Mouse (Mus musculus) kidney, embryonic 16.5 days (tissue): ENCODE results near the gene Dscaml1. TPM values are rescaled to one million over a fixed set of nuclear protein-coding genes. Genes with fewer than 3 reads are reported as not detected.

Source experiments
- ATAC-seq: fragments of 200-750 bp; cut with Nextera tagmentation; 2 replicates; pipeline ENCODE4 v1.8.0; 2017; ENCODE audit warnings: moderate TSS enrichment; ENCODE audit not compliant: low FRiP score, low TSS enrichment
- H3K27ac ChIP-seq: fragments of 300-500 bp; sonication (generic); 2 replicates; pipeline ENCODE4 v1.5.1; 2014; ENCODE audit warnings: low read length
- H3K27me3 ChIP-seq: fragments of 300-500 bp; sonication (generic); 2 replicates; pipeline ENCODE4 v1.6.1; 2014; ENCODE audit warnings: low read length, control low read depth, mixed read lengths; ENCODE audit not compliant: insufficient read depth
- H3K36me3 ChIP-seq: fragments of 300-500 bp; sonication (generic); 2 replicates; pipeline ENCODE4 v1.6.1; 2014; ENCODE audit warnings: low read length, control low read depth, mixed read lengths; ENCODE audit not compliant: insufficient read depth
- H3K4me1 ChIP-seq: fragments of 300-500 bp; sonication (generic); 2 replicates; pipeline ENCODE4 v1.6.1; 2014; ENCODE audit warnings: low read length, control low read depth, mixed read lengths; ENCODE audit not compliant: insufficient read depth
- H3K4me2 ChIP-seq: fragments of 300-500 bp; sonication (generic); replicated peaks from 2 replicates; pipeline ENCODE4 v1.6.1; 2014; ENCODE audit warnings: low read depth, low read length
- H3K4me3 ChIP-seq: fragments of 300-500 bp; sonication (generic); 2 replicates; pipeline ENCODE4 v1.5.1; 2014; ENCODE audit warnings: mild to moderate bottlenecking, low read length
- H3K9ac ChIP-seq: fragments of 300-500 bp; sonication (generic); replicated peaks from 2 replicates; pipeline ENCODE4 v1.6.1; 2014; ENCODE audit warnings: low read length
- H3K9me3 ChIP-seq: fragments of 300-500 bp; sonication (generic); 2 replicates; pipeline ENCODE4 v1.6.1; 2016; ENCODE audit warnings: low read length, control low read depth
- WGBS: fragments of 180-500 bp; shearing (Covaris S2); extraction: QIAGEN DNeasy Blood & Tissue Kit; methylation state at CpG from one replicate; pipeline ENCODE4 v1.1.7; 2014; 5-methylcytosine and 5-hydroxymethylcytosine counted together
- polyA plus RNA-seq: library from polyadenylated mRNA; unstranded; fragments of >200 nt; fragmentation: Nextera tagmentation; extraction: Ambion mirVana; gene quantifications from 2 replicates; pipeline ENCODE4 v1.2.1, GENCODE M21; 2015

Dscaml1 gene
- polyA plus RNA-seq, 1 experiment from 2014 or later, result 0.37 TPM

DNA sequence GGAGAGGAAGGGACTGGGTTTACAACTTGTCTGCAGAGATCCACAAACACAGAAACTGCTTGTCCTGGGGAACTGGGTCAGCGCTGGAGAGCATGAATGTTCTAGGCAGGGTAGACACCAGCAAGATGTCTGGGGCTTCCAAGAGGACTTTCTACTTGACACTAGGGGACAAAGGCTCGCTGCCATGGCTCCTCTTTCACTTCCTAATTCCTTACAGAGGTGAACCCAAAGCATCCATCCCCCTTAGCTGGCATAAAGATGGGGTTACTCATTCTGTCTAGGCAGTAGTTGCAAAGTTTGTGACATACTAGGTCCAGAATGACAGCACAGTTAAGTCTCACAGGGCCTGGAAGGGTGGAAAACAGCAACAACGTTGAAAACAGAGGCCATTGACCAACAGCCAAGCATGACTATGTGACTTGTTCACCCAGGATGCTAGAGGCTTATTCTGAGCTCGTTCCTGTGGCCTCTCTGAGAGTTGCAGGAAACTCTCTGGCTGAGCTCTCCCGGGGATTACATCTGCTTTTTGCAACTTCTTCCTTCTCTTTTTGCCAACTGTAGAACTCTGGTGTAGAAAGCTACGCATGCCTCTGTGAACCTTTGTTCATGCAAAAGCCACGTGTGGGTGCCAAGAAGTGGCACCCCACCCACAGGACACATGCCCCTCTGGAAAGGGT, 120.6 kb downstream of the Dscaml1 start:
- H3K9me3 ChIP-seq, result no peaks in the 10 kb centered on the region
- 79% methylated on average over 7 of the region's 7 CpGs for WGBS
- peaks cover 4% of the 10 kb centered on the region; the same call in 1 of the 2 replicates for H3K4me1 ChIP-seq
- no peaks in the 10 kb centered on the region for H3K27me3 ChIP-seq
- no peaks in the 10 kb centered on the region for H3K36me3 ChIP-seq
- no peak overlapping the region for H3K4me2 ChIP-seq
- no peak overlapping the region for H3K4me3 ChIP-seq
- no peak for ATAC-seq
- H3K9ac ChIP-seq, result no peak overlapping the region
- H3K27ac ChIP-seq, result no peak overlapping the region

DNA sequence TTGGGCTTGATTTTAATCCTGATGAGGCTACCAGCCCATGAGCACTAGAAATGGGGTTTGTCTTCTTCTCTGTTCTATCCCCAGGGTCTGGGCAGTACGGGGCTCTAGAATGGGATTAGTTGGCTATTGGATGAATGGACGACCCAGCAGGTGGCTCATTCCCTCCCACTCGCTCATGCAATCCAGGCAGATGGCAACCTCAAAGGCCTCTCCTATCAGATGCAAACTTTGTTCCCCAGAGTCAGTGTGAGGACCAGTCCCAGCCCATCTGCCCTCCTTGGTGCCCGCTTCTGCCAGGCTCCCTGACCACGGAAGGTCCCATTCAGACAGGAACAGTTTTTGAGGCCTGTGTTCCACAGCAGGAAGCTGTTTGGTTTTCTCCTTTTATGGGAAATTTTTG, 123.4 kb downstream of the Dscaml1 start:
- 55% methylated on average over 5 of the region's 5 CpGs for WGBS
- H3K36me3 ChIP-seq, result no peaks in the 10 kb centered on the region
- no peaks in the 10 kb centered on the region for H3K9me3 ChIP-seq
- no peak overlapping the region for H3K4me3 ChIP-seq
- no peaks in the 10 kb centered on the region for H3K27me3 ChIP-seq
- H3K27ac ChIP-seq, result no peak overlapping the region
- no peak overlapping the region for H3K9ac ChIP-seq
- peaks cover 12% of the 10 kb centered on the region for H3K4me1 ChIP-seq
- ATAC-seq, result no peak
- H3K4me2 ChIP-seq, result no peak overlapping the region

DNA sequence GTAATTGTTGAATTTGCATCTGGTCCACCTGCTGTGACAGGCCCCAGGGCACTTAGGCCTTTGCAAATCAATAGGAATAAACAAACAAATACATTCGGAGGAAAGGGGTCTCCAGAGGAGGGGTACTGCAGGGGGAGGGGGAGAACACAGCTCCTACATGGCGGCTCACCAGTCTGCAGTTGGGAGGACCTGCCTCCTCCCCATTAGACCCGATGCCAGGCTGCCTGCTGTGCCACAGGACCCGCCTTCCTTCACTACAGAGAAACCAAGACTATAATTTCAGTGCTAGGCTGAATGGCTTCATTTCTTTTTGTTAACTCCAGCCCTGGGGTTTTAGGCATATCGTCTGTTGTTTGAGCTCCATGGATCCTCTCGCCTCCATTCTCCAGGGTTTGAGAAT, 123.8 kb downstream of the Dscaml1 start:
- H3K36me3 ChIP-seq, result no peaks in the 10 kb centered on the region
- WGBS, result 64% methylated on average over 6 of the region's 6 CpGs
- no peak overlapping the region for H3K4me2 ChIP-seq
- no peaks in the 10 kb centered on the region for H3K9me3 ChIP-seq
- H3K4me1 ChIP-seq, result peaks cover 16% of the 10 kb centered on the region
- ATAC-seq, result no peak
- H3K4me3 ChIP-seq, result no peak overlapping the region
- no peak overlapping the region for H3K27ac ChIP-seq
- H3K27me3 ChIP-seq, result no peaks in the 10 kb centered on the region
- no peak overlapping the region for H3K9ac ChIP-seq

DNA sequence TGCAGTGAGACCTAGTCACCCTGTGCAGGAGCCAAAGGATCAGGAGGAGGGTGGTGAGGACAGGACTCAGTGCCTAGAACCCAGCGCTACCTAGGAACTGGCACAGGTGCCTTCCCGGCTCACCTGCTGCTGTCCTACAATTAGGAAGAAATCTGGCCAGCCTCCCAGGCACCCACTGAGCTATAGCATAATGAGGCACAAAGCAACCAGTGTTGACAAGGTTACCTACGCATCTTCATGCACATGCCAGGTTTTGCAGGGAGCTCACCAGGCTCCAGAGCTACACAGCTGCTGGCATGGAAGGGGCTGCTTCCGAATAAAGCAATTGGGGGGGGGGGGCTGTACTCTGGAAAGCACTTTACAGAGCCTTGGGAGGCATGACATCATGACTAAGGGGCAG, 124.2 kb downstream of the Dscaml1 start:
- H3K4me1 ChIP-seq, result peaks cover 20% of the 10 kb centered on the region
- no peak overlapping the region for H3K27ac ChIP-seq
- H3K27me3 ChIP-seq, result no peaks in the 10 kb centered on the region
- H3K4me3 ChIP-seq, result no peak overlapping the region
- ATAC-seq, result no peak
- WGBS, result 68% methylated on average over 4 of the region's 4 CpGs
- H3K9me3 ChIP-seq, result no peaks in the 10 kb centered on the region
- H3K9ac ChIP-seq, result no peak overlapping the region
- no peaks in the 10 kb centered on the region for H3K36me3 ChIP-seq
- H3K4me2 ChIP-seq, result no peak overlapping the region

DNA sequence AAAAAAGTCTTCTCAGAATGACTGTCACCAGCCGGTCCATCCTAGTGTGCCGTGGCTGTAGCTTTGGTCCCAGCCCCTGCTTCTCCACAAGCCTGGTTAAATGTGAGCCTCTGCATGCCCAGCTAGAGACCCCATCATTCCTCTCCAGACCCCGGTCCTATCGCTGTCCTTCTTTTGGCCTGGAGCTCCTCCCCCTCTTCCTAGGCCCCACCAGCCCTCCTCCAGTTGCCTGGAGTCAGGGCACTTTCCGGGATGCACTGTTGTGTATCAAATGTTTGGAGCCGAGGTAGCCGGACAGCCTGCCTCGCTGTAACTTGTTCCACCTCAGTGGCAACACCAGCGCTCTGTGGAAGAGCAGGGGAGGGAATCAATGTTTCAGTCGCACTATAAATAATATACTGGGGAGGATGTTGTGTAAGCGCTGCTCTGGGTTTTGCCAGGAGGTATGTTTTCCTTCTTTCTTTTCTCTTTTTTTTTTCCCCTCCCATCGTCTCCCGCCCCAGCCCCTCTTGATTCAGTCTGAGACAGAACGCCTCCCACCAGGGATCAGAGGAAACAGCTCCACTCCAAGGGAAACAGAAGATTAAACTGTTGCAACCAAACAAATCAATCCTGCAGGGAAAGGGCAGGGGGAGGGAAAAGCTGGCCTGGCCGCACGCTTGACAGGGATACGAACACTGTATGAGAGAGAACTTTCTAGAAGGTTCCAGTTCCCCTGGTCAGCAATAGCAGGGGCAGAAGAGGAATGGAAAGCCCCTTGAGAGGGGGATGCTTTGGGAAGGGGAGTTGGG, 128.8 kb downstream of the Dscaml1 start:
- peak overlapping the region; percentile 42 for H3K27ac ChIP-seq
- 8% methylated on average over 17 of the region's 17 CpGs for WGBS
- H3K4me1 ChIP-seq, result peaks cover 32% of the 10 kb centered on the region
- H3K4me2 ChIP-seq, result peak overlapping the region; percentile 38
- no peak overlapping the region for H3K4me3 ChIP-seq
- no peaks in the 10 kb centered on the region for H3K9me3 ChIP-seq
- no peaks in the 10 kb centered on the region for H3K36me3 ChIP-seq
- H3K9ac ChIP-seq, result peak overlapping the region; percentile 7; the same call in 1 of the 2 replicates
- no peaks in the 10 kb centered on the region for H3K27me3 ChIP-seq
- ATAC-seq, result peak; percentile 92

DNA sequence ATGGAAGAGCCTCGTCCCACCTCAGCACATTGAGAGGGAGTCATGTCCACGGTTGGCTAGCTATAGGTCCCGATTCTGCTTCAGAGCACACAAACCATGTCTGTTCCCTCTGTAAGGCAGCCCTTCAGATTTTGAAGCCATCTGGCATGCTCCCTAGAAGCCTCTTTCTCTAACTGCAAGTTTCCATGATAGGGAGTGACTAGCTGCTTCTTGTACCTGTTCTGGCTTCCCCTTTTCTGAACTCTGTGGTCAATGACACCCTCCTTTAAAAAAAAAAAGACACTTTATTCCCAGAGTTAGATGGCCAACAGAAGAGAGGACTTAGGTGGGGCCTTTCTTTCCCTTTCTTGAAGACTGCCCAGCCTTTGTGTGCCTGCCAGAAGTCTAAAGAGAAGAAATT, 130.5 kb downstream of the Dscaml1 start:
- Histone ChIP-seq H3K27ac (no peak overlapping the region), H3K36me3 (no peaks in the 10 kb centered on the region), H3K27me3 (no peaks in the 10 kb centered on the region), H3K4me2 (no peak overlapping the region), H3K9ac (no peak overlapping the region), H3K4me1 (peaks cover 32% of the 10 kb centered on the region), H3K4me3 (no peak overlapping the region), H3K9me3 (no peaks in the 10 kb centered on the region)
- ATAC-seq, result no peak
- WGBS, result 63% methylated on average over 3 of the region's 3 CpGs

DNA sequence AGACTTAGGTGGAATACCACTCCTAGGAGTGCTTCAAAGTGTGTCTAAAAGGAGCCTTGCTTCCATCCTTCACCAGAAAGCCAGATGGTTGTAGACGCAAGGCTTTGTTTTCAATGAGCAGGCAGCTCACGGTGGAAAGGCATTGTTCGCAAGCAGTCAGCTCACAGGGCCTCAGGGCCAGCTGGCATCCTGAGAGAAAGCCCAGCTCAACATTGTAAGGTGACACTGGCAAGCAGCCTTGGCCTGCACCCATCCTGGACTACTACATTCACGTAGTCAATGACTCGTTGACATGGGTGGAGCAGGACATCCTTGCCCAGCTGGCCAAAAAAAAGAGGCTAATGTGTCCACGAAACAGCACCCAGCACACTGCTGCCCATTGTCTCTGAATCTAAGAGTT, 134.6 kb downstream of the Dscaml1 start:
- H3K27ac ChIP-seq, result no peak overlapping the region
- no peaks in the 10 kb centered on the region for H3K27me3 ChIP-seq
- no peak overlapping the region for H3K9ac ChIP-seq
- ATAC-seq, result no peak
- no peak overlapping the region for H3K4me3 ChIP-seq
- no peak overlapping the region for H3K4me2 ChIP-seq
- H3K9me3 ChIP-seq, result no peaks in the 10 kb centered on the region
- 80% methylated on average over 6 of the region's 6 CpGs for WGBS
- no peaks in the 10 kb centered on the region for H3K36me3 ChIP-seq
- H3K4me1 ChIP-seq, result peaks cover 12% of the 10 kb centered on the region

DNA sequence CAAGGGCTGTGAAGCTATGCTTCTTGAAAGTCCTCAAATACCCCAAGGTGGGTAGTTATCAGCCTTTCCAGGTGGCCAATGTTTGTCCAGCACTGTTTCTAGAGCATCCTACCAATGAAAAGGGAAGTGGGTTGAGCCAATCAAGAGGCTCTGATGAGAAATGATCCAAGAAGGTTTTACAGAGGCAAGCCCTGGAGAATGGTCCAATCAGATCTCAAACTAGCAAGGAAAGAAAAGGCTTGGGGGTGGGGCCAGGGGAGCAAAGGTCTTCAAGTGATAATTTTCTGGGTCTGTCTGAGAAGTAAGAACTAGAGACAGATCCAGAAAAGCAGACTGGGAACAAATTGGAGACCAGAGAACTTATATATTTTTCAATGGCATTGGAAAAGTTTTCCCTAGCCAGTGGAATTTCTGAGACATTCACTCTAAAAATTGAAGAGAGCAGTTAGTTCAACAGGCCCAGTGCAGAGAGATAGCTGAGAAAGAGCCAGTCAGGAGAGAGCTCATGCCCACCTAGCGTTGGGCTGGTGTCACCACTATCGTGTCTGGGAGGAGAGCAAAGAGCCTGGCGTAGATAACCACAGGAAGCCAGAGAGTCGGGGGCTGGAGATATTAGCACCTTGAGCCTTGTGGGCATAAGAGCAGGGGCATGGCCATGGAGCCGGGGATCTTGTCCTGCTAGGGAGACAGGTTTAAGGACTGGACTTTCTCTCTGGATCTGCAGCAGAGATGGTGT, 140.6 kb downstream of the Dscaml1 start:
- Histone ChIP-seq H3K4me2 (no peak overlapping the region), H3K4me3 (no peak overlapping the region), H3K27ac (no peak overlapping the region), H3K4me1 (peaks cover 20% of the 10 kb centered on the region), H3K27me3 (no peaks in the 10 kb centered on the region), H3K36me3 (no peaks in the 10 kb centered on the region), H3K9me3 (no peaks in the 10 kb centered on the region), H3K9ac (no peak overlapping the region)
- no peak for ATAC-seq
- 90% methylated on average over 5 of the region's 5 CpGs for WGBS

DNA sequence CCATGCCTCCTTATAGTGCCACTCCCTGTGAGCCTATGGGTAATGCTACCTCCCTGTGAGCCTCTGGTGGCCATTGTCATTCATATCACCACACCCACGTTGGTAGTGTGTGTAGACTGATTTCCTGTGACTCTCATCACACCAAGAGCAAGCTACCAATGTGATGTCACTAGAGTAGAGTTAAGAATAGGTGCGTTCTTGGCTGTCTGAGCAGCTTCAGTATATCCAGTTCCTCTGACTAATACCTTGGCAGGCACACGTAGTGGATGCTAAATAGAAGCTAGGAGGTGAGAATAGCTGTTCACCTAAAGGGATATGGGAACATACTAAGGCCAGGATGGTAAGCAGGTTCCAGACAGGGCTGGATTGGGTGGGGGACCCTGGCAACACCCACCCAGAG, 143.3 kb downstream of the Dscaml1 start:
- no peak overlapping the region for H3K4me2 ChIP-seq
- WGBS, result 64% methylated on average over 3 of the region's 3 CpGs
- H3K4me3 ChIP-seq, result no peak overlapping the region
- H3K27ac ChIP-seq, result no peak overlapping the region
- no peak overlapping the region for H3K9ac ChIP-seq
- H3K36me3 ChIP-seq, result no peaks in the 10 kb centered on the region
- no peaks in the 10 kb centered on the region for H3K27me3 ChIP-seq
- H3K9me3 ChIP-seq, result no peaks in the 10 kb centered on the region
- ATAC-seq, result no peak
- peaks cover 33% of the 10 kb centered on the region for H3K4me1 ChIP-seq

DNA sequence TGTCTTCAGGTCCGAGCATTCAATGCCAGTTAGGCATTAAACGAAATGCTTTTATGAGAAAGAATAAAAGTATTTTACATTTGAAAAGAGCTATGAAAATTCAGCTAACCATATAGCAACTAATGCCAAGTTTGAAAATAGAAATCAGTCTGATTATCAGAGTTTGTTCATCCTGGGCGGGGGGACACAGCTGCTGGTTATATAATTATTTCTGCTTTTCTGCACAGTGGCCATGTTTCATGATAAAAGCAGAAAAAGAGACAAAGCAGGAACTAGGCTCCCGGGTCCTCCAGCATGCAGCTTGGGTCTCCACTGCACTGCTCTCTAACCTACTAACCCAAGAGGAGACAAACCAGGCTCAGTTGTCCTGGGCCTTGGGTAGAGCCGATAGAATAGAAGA, 143.9 kb downstream of the Dscaml1 start:
- Histone ChIP-seq H3K4me2 (no peak overlapping the region), H3K4me3 (no peak overlapping the region), H3K9me3 (no peaks in the 10 kb centered on the region), H3K27ac (no peak overlapping the region), H3K4me1 (peaks cover 33% of the 10 kb centered on the region), H3K9ac (no peak overlapping the region), H3K27me3 (no peaks in the 10 kb centered on the region), H3K36me3 (no peaks in the 10 kb centered on the region)
- WGBS, result 82% methylated on average over 5 of the region's 5 CpGs
- no peak for ATAC-seq
